Mouse (Mus musculus) testis, adult 2 months (tissue): Measurements from ENCODE around the gene Klf15. TPM values are rescaled to one million over a fixed set of nuclear protein-coding genes. Genes with fewer than 3 reads are reported as not detected.

Experiments used
- H3K27ac ChIP-seq: fragments of 200-500 bp; 2 replicates; pipeline ENCODE4 v1.5.1; 2012; ENCODE audit warnings: low read depth, low read length; ENCODE audit not compliant: control insufficient read depth, insufficient read depth
- H3K27me3 ChIP-seq: fragments of 200-500 bp; 2 replicates; pipeline ENCODE4 v1.6.1; 2012; ENCODE audit warnings: mild to moderate bottlenecking, low read length, moderate library complexity; ENCODE audit not compliant: control insufficient read depth, insufficient read depth
- H3K36me3 ChIP-seq: fragments of 200-500 bp; 2 replicates; pipeline ENCODE4 v1.6.1; 2012; ENCODE audit warnings: mild to moderate bottlenecking, low read length; ENCODE audit not compliant: control insufficient read depth, insufficient read depth
- H3K4me1 ChIP-seq: fragments of 200-500 bp; 2 replicates; pipeline ENCODE4 v1.6.1; 2012; ENCODE audit warnings: low read length; ENCODE audit not compliant: control insufficient read depth, insufficient read depth
- H3K4me3 ChIP-seq: fragments of 200-500 bp; 2 replicates; pipeline ENCODE4 v1.5.1; 2012; ENCODE audit warnings: low read depth, mild to moderate bottlenecking, low read length, moderate library complexity, mixed read lengths; ENCODE audit not compliant: control insufficient read depth
- CTCF ChIP-seq: fragments of 200-500 bp; IDR thresholded peaks from 2 replicates; pipeline ENCODE4 v1.5.1; 2012; ENCODE audit warnings: low read depth, mild to moderate bottlenecking, inconsistent platforms, low read length, moderate library complexity; ENCODE audit not compliant: control insufficient read depth, insufficient read depth, insufficient replicate concordance
- POLR2A ChIP-seq: fragments of 200-500 bp; IDR thresholded peaks from 2 replicates; pipeline ENCODE4 v1.6.1; 2012; ENCODE audit warnings: low read depth, mild to moderate bottlenecking, inconsistent platforms, low read length, moderate library complexity; ENCODE audit not compliant: control insufficient read depth
- polyA plus RNA-seq: library from polyadenylated mRNA; depleted of rRNA; stranded (reverse); fragments of >200 nt; gene quantifications from 2 replicates; pipeline ENCODE4 v1.2.3, GENCODE M21; 2012

Klf15 gene
- polyA plus RNA-seq, 1 experiment: 7.6 TPM

DNA sequence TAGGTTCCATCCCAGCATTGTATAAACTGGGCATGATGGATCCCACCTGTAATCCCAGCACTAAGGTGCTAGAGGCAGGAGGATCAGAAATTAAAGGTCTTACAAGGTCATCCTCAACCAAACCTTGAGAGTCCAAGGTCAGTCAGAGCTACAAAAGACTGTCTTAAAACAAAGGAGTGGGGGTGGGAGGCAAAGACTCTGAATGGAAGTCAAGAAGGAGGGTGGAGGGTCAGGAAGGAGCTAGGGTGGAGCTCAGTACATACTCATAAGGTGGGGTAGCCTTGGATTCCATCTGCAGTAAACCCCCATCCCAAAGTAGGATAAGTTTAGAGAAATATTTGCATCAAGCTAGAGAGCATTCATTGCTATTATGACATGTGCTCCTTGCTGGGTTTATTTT is 9.8 kb upstream of the Klf15 start:
- Histone ChIP-seq H3K4me1 (no peaks in the 10 kb centered on the region), H3K27ac (no peak overlapping the region), H3K27me3 (no peaks in the 10 kb centered on the region), H3K4me3 (no peak overlapping the region), H3K36me3 (no peaks in the 10 kb centered on the region)
- TF ChIP-seq CTCF: no peak
- no peak for TF ChIP-seq POLR2A

DNA sequence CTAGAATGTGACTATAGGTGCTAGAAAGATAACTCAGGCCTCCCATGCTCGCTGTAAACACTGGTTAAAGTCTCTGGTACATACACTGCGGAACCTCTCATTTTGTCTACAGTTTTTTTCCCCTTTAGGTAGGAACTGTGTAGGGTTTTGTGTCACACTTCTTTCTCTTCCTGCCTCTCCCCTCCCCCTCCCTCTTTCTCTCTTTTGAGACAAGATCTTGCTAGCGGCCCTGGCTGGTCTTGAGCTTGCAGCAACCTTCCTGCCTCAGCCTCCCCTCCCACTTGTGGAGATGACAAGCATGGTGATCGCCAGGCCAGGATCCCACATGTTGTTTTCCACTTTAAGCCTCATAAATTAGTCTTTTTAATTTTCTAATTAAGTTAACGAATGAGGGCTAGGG is 8.6 kb upstream of the Klf15 start:
- no peaks in the 10 kb centered on the region for H3K36me3 ChIP-seq
- TF ChIP-seq CTCF: no peak
- TF ChIP-seq POLR2A: no peak
- H3K4me3 ChIP-seq: no peak overlapping the region
- H3K27ac ChIP-seq: no peak overlapping the region
- H3K27me3 ChIP-seq: no peaks in the 10 kb centered on the region
- H3K4me1 ChIP-seq: no peaks in the 10 kb centered on the region

- Histone ChIP-seq H3K36me3 (no peaks in the 10 kb centered on the region), H3K27ac (no peak overlapping the region), H3K4me3 (no peak overlapping the region), H3K27me3 (no peaks in the 10 kb centered on the region), H3K4me1 (peaks cover 7% of the 10 kb centered on the region)
- TF ChIP-seq CTCF (no peak), POLR2A (no peak)
Observed at GRCm38 (mm10) chr6:90457421-90457820, 5.0 kb upstream of the Klf15 start.

DNA sequence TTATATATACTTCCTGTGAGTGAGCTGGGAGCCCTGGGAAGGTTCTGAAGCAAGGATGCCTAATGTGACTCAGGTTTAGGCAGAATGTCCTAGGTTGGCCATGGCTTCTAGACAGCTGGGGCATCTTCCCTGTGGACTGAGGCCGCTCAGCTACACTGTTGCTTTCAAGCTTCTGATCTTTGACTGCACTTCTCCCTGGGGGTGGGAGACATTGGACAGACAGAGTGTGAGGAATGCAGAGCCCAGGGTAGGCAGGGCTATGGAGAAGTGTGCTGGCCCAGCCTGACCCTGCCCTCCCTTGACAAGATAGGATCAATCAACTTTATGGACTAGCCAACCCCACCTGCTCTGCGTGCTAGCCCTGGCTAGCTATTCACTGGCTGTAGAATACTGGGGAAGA is 1.2 kb upstream of the Klf15 start:
- no peaks in the 10 kb centered on the region for H3K27me3 ChIP-seq
- H3K4me1 ChIP-seq: peaks cover 24% of the 10 kb centered on the region
- H3K36me3 ChIP-seq: no peaks in the 10 kb centered on the region
- no peak for TF ChIP-seq POLR2A
- TF ChIP-seq CTCF: no peak
- no peak overlapping the region for H3K4me3 ChIP-seq
- H3K27ac ChIP-seq: no peak overlapping the region

GRCm38 (mm10) chr6:90461771-90462170 is 605 bp upstream of the Klf15 start:
- H3K4me1 ChIP-seq: peaks cover 24% of the 10 kb centered on the region
- no peak overlapping the region for H3K27ac ChIP-seq
- H3K4me3 ChIP-seq: peak overlapping the region; percentile 83
- H3K36me3 ChIP-seq: no peaks in the 10 kb centered on the region
- TF ChIP-seq CTCF (no peak), POLR2A (no peak)
- no peaks in the 10 kb centered on the region for H3K27me3 ChIP-seq

DNA sequence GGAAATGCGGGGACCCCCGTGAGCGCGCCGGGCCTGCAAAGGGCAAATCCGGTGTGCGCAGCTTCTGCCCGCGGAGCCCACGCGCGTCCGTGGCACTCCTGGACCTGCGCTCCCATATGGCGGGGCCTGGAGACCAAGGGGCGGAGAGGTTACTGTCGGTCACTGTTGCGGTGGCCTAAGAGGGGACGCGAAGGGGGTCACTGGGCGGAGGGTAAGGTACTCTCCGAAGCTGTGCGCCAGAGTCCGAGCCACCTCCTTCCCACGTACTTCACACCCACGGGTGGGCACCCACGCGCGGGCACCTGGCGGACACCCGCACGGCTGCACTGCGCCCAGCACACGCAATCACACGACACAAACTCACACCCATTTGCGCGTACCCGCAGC is 458 bp downstream of the Klf15 start:
- Histone ChIP-seq H3K27ac (peak overlapping the region; percentile 80), H3K4me1 (peaks cover 24% of the 10 kb centered on the region), H3K4me3 (peak overlapping the region; percentile 83), H3K27me3 (no peaks in the 10 kb centered on the region), H3K36me3 (no peaks in the 10 kb centered on the region)
- TF ChIP-seq POLR2A (no peak), CTCF (no peak)

DNA sequence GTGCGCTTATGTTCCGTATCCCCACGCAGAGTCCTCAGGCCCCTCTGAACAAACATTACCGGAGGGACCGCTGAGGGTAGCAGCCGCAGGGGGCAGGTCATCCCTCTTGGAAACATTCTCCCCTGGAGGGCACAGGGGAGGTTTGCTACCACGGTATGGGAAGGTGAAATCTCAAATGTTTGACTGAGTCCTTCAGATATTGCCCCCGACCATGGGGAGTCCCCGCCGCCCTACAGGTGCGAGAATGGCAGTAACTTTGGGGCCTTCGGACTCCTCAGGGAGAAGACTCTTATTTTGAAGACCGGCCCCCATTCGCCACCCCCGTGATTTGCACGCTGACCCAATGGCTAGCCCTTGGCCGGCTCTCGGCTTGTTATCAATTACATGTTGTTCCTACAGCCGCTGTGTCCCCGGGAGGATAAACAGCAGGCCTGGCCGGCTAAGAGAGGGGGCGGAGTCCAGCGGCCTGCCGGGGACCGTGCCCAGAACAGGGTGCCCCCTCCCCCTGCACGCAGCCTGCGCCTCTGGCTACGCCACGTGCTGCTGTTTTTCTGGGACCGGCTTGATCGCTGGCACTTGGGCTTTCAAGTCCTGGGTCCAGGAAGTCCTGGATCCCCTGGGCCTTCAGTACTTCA is 969 bp downstream of the Klf15 start:
- H3K27ac ChIP-seq: peak overlapping the region; percentile 80
- peaks cover 24% of the 10 kb centered on the region for H3K4me1 ChIP-seq
- peak overlapping the region; percentile 83 for H3K4me3 ChIP-seq
- no peaks in the 10 kb centered on the region for H3K27me3 ChIP-seq
- TF ChIP-seq POLR2A (no peak), CTCF (no peak)
- no peaks in the 10 kb centered on the region for H3K36me3 ChIP-seq
